Mouse (Mus musculus) liver, adult 2 months (tissue): Measurements from ENCODE around the gene Gstm3.

ENCODE experiments used
- CTCF ChIP-seq: fragments of 200-500 bp; IDR thresholded peaks from 2 replicates; pipeline ENCODE4 v1.5.1; 2011; ENCODE audit warnings: low read depth, low read length, control low read depth
- POLR2A ChIP-seq: fragments of 200-500 bp; IDR thresholded peaks from 2 replicates; pipeline ENCODE4 v1.6.1; 2011; ENCODE audit warnings: low read length, control low read depth; ENCODE audit not compliant: insufficient read depth; ENCODE audit errors: extremely low read depth

GRCm38 (mm10) chr3:108017473-108018189 is 48.5 kb upstream of the Gstm3 start, which contains the start of gene Gstm1:
- peak; percentile 94 for TF ChIP-seq CTCF
- peak; percentile 93 for TF ChIP-seq POLR2A
